In genomic region chr11:102900763-102901162, GRCm38 (mm10) we compare ENCODE assay signal across 8 mouse cellular contexts. TPM values are rescaled to one million over a fixed set of nuclear protein-coding genes. Genes with fewer than 3 reads are reported as not detected.
DNase-seq lines count a peak whose midpoint lies in the region; ATAC-seq and TF ChIP-seq lines count a peak whose summit lies in the region.

Gene Gfap (minus strand): TSS chr11:102900912.

- H3K9ac ChIP-seq in heart, embryonic 16.5 days (ENCODE audit: low read length): no peak within 1 kb of the TSS

- no peaks in the 10 kb centered on the region for H3K9me3 ChIP-seq in heart, embryonic 16.5 days (replicated peaks; ENCODE audit: control insufficient read depth, low read length)

- TF ChIP-seq CTCF in bone marrow macrophage, adult 2 months (IDR thresholded peaks at IDR 0.05; ENCODE audit: low read depth, low read length): peak; percentile 88
- TF ChIP-seq CTCF in lung, adult 2 months (IDR thresholded peaks at IDR 0.05; ENCODE audit: insufficient read depth, low read length): peak; percentile 94
- TF ChIP-seq CTCF in thymus, adult 2 months (IDR thresholded peaks at IDR 0.05; ENCODE audit: borderline replicate concordance, control insufficient read depth, extremely low read depth, insufficient read depth, low read length, poor library complexity): peak; percentile 77; the same call in 1 of the 2 replicates

- H3K4me1 ChIP-seq in bone marrow macrophage, adult 2 months (ENCODE audit: control insufficient read depth, insufficient read depth, low read length): no peaks in the 10 kb centered on the region
- H3K4me1 ChIP-seq in heart, embryonic 16.5 days (ENCODE audit: control insufficient read depth, insufficient read depth, low read length): no peaks in the 10 kb centered on the region
- no peaks in the 10 kb centered on the region for H3K4me1 ChIP-seq in lung, adult 2 months (ENCODE audit: control insufficient read depth, insufficient read depth, low read length)
- no peaks in the 10 kb centered on the region for H3K4me1 ChIP-seq in thymus, adult 2 months (replicated peaks; ENCODE audit: control insufficient read depth, insufficient read depth, low read length)

- DNase-seq in CD8-positive naive resting alpha-beta T cell, adult 2 months (ENCODE audit: low read depth in 2 of 2, low spot score in 2 of 2): peak; percentile 29 to 43
- DNase-seq in kidney, postnatal 14 days: peak; percentile 81
- DNase-seq in lung, adult 2 months: peak; percentile 76
- peak; percentile 28 for DNase-seq in ovary, adult 18-20 months (ENCODE audit: low spot score)
- peak; percentile 52 for DNase-seq in thymus, adult 2 months

- 10% methylated on average over 7 of the region's 7 CpGs for WGBS in heart, embryonic 16.5 days
- WGBS in lung, adult 2 months: 7% methylated on average over 7 of the region's 7 CpGs
- 10% methylated on average over 7 of the region's 7 CpGs for WGBS in thymus, adult 2 months

- peak; percentile 59 for ATAC-seq in erythroblast, adult 5-6 weeks (replicated peaks; ENCODE audit: low FRiP score, poor library complexity, severe bottlenecking)
- ATAC-seq in heart, embryonic 16.5 days (replicated peaks; ENCODE audit: extremely low read depth, insufficient read depth, low FRiP score): peak; percentile 41; the same call in 1 of the 2 replicates

- H3K4me2 ChIP-seq in heart, embryonic 16.5 days (ENCODE audit: low read depth, low read length): peak within 1 kb of the TSS; percentile 35

- TF ChIP-seq POLR2A in bone marrow macrophage, adult 2 months (IDR thresholded peaks at IDR 0.05; ENCODE audit: borderline replicate concordance, low read depth, low read length): no peak
- TF ChIP-seq POLR2A in lung, adult 2 months (IDR thresholded peaks at IDR 0.05; ENCODE audit: borderline replicate concordance, extremely low read depth, low read depth, low read length): no peak
- TF ChIP-seq POLR2A in thymus, adult 2 months (IDR thresholded peaks at IDR 0.05; ENCODE audit: control insufficient read depth, extremely low read depth, insufficient read depth, low read length, poor library complexity): no peak

- H3K27ac ChIP-seq in bone marrow macrophage, adult 2 months (ENCODE audit: insufficient read depth, low read depth, low read length): no peak within 1 kb of the TSS
- no peak within 1 kb of the TSS for H3K27ac ChIP-seq in heart, embryonic 16.5 days (ENCODE audit: low read length)
- no peak within 1 kb of the TSS for H3K27ac ChIP-seq in thymus, adult 2 months (ENCODE audit: control insufficient read depth, insufficient read depth, low read length)

- no peaks in the 10 kb centered on the region; the same call in 1 of the 2 replicates for H3K27me3 ChIP-seq in heart, embryonic 16.5 days (ENCODE audit: control insufficient read depth, insufficient read depth, low read length)
- no peaks in the 10 kb centered on the region for H3K27me3 ChIP-seq in thymus, adult 2 months (ENCODE audit: control insufficient read depth, insufficient read depth, low read length)

- peaks cover 3% of the 10 kb centered on the region; the same call in 1 of the 2 replicates for H3K36me3 ChIP-seq in heart, embryonic 16.5 days (ENCODE audit: control insufficient read depth, insufficient read depth)
- peaks cover 4% of the 10 kb centered on the region; the same call in 1 of the 2 replicates for H3K36me3 ChIP-seq in thymus, adult 2 months (ENCODE audit: control insufficient read depth, insufficient read depth, low read length)

- H3K4me3 ChIP-seq in bone marrow macrophage, adult 2 months (ENCODE audit: insufficient read depth, low read length): no peak within 1 kb of the TSS
- H3K4me3 ChIP-seq in heart, embryonic 16.5 days (ENCODE audit: low read length): no peak within 1 kb of the TSS; the same call in 1 of the 2 replicates
- no peak within 1 kb of the TSS for H3K4me3 ChIP-seq in lung, adult 2 months (replicated peaks; ENCODE audit: extremely low read depth, low read depth, low read length)
- H3K4me3 ChIP-seq in thymus, adult 2 months (ENCODE audit: control insufficient read depth, insufficient read depth, low read length): no peak within 1 kb of the TSS

RNA-seq across cellular contexts. Expression of gene Gfap, which starts in this region (rescaled TPM):
- polyA plus RNA-seq in bone marrow macrophage, adult 2 months (2012; ENCODE audit: insufficient read depth, insufficient read length, missing spikeins): not detected in 2 replicates
- total RNA-seq in erythroblast, adult 5-6 weeks (2015; ENCODE audit: low replicate concordance): 26.9 and 33.2 TPM in 2 replicates
- total RNA-seq in erythroblast, adult 5-6 weeks (2017; ENCODE audit: low replicate concordance): 46.3 and 50.4 TPM in 2 replicates
- polyA plus RNA-seq in heart, embryonic 16.5 days (2015; fragmentation: Nextera tagmentation; extraction: Ambion mirVana): 0.26 and 0.30 TPM in 2 replicates
- 0.15 and 0.24 TPM in 2 replicates for polyA plus RNA-seq in lung, adult 2 months (2012; rRNA removed)
- 0.94 and 1.1 TPM in 2 replicates for polyA plus RNA-seq in thymus, adult 2 months (2012; rRNA removed)

Comparison
In these comparisons a context has a peak if more than half of its experiments do, and no peak if none do; other contexts are left out.
1. Peak in ATAC-seq and H3K4me2 ChIP-seq in heart, embryonic 16.5 days; RNA of the gene not detected or under 1 TPM.
2. Peak in DNase-seq in lung, adult 2 months; RNA of the gene not detected or under 1 TPM.
3. DNase-seq: peak in every context shown above with its lines; median percentile 81 in kidney, postnatal 14 days; 76 in lung, adult 2 months; 52 in thymus, adult 2 months; 36 in CD8-positive naive resting alpha-beta T cell, adult 2 months; 28 in ovary, adult 18-20 months.